Mouse (Mus musculus) heart, embryonic 11.5 days (tissue): ENCODE data around the gene Ttc26. TPM values are rescaled to one million over a fixed set of nuclear protein-coding genes. Genes with fewer than 3 reads are reported as not detected.

Experiments used
- ATAC-seq: fragments of 200-750 bp; cut with Nextera tagmentation; replicated peaks from 2 replicates; pipeline ENCODE4 v1.8.0; 2017; ENCODE audit warnings: moderate library complexity; ENCODE audit not compliant: insufficient number of reproducible peaks, low FRiP score, low TSS enrichment
- H3K27ac ChIP-seq: fragments of 300-500 bp; sonication (generic); 2 replicates; pipeline ENCODE4 v1.5.1; 2014; ENCODE audit warnings: mild to moderate bottlenecking, low read depth, low read length
- H3K27me3 ChIP-seq: fragments of 300-500 bp; sonication (generic); 2 replicates; pipeline ENCODE4 v1.6.1; 2014; ENCODE audit warnings: mild to moderate bottlenecking, low read length, mixed read lengths; ENCODE audit not compliant: control insufficient read depth, insufficient read depth
- H3K36me3 ChIP-seq: fragments of 300-500 bp; sonication (generic); 2 replicates; pipeline ENCODE4 v1.6.1; 2014; ENCODE audit warnings: mild to moderate bottlenecking, low read length, moderate library complexity, mixed read lengths; ENCODE audit not compliant: control insufficient read depth, insufficient read depth
- H3K4me1 ChIP-seq: fragments of 300-500 bp; sonication (generic); 2 replicates; pipeline ENCODE4 v1.6.1; 2014; ENCODE audit warnings: low read length; ENCODE audit not compliant: control insufficient read depth, insufficient read depth
- H3K4me2 ChIP-seq: fragments of 300-500 bp; sonication (generic); 2 replicates; pipeline ENCODE4 v1.6.1; 2014; ENCODE audit warnings: mild to moderate bottlenecking, moderate library complexity
- H3K4me3 ChIP-seq: fragments of 300-500 bp; sonication (generic); 2 replicates; pipeline ENCODE4 v1.5.1; 2014; ENCODE audit warnings: low read depth, low read length
- H3K9ac ChIP-seq: fragments of 300-500 bp; sonication (generic); 2 replicates; pipeline ENCODE4 v1.6.1; 2014; ENCODE audit warnings: mild to moderate bottlenecking, low read depth, low read length, moderate library complexity
- H3K9me3 ChIP-seq: fragments of 300-500 bp; sonication (generic); replicated peaks from 2 replicates; pipeline ENCODE4 v1.6.1; 2016; ENCODE audit warnings: low read length; ENCODE audit not compliant: control insufficient read depth
- WGBS: fragments of 180-500 bp; shearing (Covaris S2); extraction: QIAGEN DNeasy Blood & Tissue Kit; methylation state at CpG from one replicate; pipeline ENCODE4 v1.1.7; 2014; ENCODE audit not compliant: insufficient replicate concordance; 5-methylcytosine and 5-hydroxymethylcytosine counted together
- polyA plus RNA-seq: library from polyadenylated mRNA; unstranded; fragments of >200 nt; fragmentation: Nextera tagmentation; extraction: Ambion mirVana; gene quantifications from 2 replicates; pipeline ENCODE4 v1.2.1, GENCODE M21; 2014

Gene Ttc26
- polyA plus RNA-seq, 1 experiment from 2014 or later = 3.6 TPM

- H3K27me3 ChIP-seq = no peaks in the 10 kb centered on the region
- H3K36me3 ChIP-seq = no peaks in the 10 kb centered on the region
- H3K9me3 ChIP-seq = no peaks in the 10 kb centered on the region
- no peak overlapping the region for H3K4me3 ChIP-seq
- no peak overlapping the region for H3K27ac ChIP-seq
- ATAC-seq = no peak
- H3K4me1 ChIP-seq = peaks cover 14% of the 10 kb centered on the region
- 79% methylated on average over 7 of the region's 7 CpGs for WGBS
- no peak overlapping the region for H3K9ac ChIP-seq
- H3K4me2 ChIP-seq = peak overlapping the region; percentile 11; the same call in 1 of the 2 replicates
Observed at GRCm38 (mm10) chr6:38344006-38344670, 37.1 kb upstream of the Ttc26 start.

DNA sequence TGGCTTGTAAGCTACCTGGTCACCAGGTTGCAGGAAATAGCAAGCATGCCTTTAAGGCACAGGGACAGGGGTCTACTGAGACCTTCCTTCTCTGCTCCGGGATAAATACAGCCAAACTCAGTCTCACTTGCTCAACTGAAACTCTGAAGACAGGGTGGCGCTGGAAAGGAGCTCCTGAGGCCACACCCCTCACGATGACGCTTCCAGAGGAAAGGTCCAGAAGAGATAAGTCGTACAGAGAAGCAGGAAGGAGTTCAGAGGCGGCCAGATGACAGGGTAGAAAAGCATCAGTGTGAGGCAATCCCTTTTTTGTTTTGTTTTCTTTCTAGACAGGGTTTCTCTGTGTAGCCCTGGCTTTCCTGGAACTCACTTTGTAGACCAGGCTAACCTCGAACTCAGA lies 35.5 kb upstream of the Ttc26 start:
- Histone ChIP-seq H3K9ac (no peak overlapping the region), H3K27me3 (no peaks in the 10 kb centered on the region), H3K9me3 (no peaks in the 10 kb centered on the region), H3K27ac (peak overlapping the region; percentile 62), H3K36me3 (no peaks in the 10 kb centered on the region), H3K4me2 (peak overlapping the region; percentile 27; the same call in 1 of the 2 replicates), H3K4me1 (peaks cover 14% of the 10 kb centered on the region), H3K4me3 (no peak overlapping the region)
- peak; percentile 81 for ATAC-seq
- WGBS = 25% methylated on average over 7 of the region's 7 CpGs

DNA sequence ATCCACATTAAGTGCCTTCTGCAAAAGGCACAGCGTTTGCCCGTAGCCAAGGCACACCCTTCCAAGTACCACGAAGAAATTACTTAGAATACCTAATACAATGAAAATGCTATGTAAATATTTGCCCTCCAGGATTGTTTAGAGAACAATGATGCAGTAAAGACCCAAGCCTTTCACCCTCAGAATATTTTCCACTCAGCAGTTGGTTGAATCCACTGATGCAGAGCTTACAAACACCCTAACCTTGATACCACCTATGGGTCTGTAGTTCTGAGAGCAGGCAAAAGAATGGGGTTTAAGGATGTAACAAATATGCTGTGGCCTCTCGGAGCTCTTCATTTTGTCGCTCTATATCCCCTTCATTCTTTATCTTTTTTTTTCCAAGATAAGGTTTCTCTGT lies 33.4 kb upstream of the Ttc26 start:
- no peak overlapping the region for H3K27ac ChIP-seq
- H3K9ac ChIP-seq = no peak overlapping the region
- no peaks in the 10 kb centered on the region for H3K36me3 ChIP-seq
- H3K4me1 ChIP-seq = peaks cover 4% of the 10 kb centered on the region; the same call in 1 of the 2 replicates
- WGBS = 66% methylated on average over 5 of the region's 5 CpGs
- H3K4me3 ChIP-seq = no peak overlapping the region
- no peak overlapping the region for H3K4me2 ChIP-seq
- H3K9me3 ChIP-seq = no peaks in the 10 kb centered on the region
- no peak for ATAC-seq
- H3K27me3 ChIP-seq = peaks cover 6% of the 10 kb centered on the region

GRCm38 (mm10) chr6:38348811-38349453 lies 32.3 kb upstream of the Ttc26 start:
- ATAC-seq = no peak

GRCm38 (mm10) chr6:38349806-38350205 lies 31.5 kb upstream of the Ttc26 start:
- Histone ChIP-seq H3K27ac (no peak overlapping the region), H3K4me3 (no peak overlapping the region), H3K9me3 (no peaks in the 10 kb centered on the region), H3K27me3 (peaks cover 8% of the 10 kb centered on the region), H3K4me1 (no peaks in the 10 kb centered on the region; the same call in 1 of the 2 replicates), H3K4me2 (no peak overlapping the region; the same call in 1 of the 2 replicates), H3K9ac (no peak overlapping the region), H3K36me3 (no peaks in the 10 kb centered on the region)
- 73% methylated on average over 9 of the region's 9 CpGs for WGBS
- ATAC-seq = no peak

More at GRCm38 (mm10) chr6:38348811-38349453, 32.3 kb upstream of the Ttc26 start:
- Histone ChIP-seq H3K27me3 (peaks cover 6% of the 10 kb centered on the region), H3K36me3 (no peaks in the 10 kb centered on the region), H3K4me2 (no peak overlapping the region), H3K9ac (no peak overlapping the region), H3K9me3 (no peaks in the 10 kb centered on the region), H3K27ac (no peak overlapping the region), H3K4me3 (no peak overlapping the region), H3K4me1 (no peaks in the 10 kb centered on the region; the same call in 1 of the 2 replicates)
- 93% methylated on average over 6 of the region's 6 CpGs for WGBS

GRCm38 (mm10) chr6:38351930-38352329 lies 29.3 kb upstream of the Ttc26 start:
- H3K36me3 ChIP-seq = no peaks in the 10 kb centered on the region
- H3K4me2 ChIP-seq = peak overlapping the region; percentile 31; the same call in 1 of the 2 replicates
- no peak for ATAC-seq
- peaks cover 7% of the 10 kb centered on the region; the same call in 1 of the 2 replicates for H3K4me1 ChIP-seq
- H3K9ac ChIP-seq = no peak overlapping the region
- H3K27ac ChIP-seq = no peak overlapping the region
- no peaks in the 10 kb centered on the region for H3K9me3 ChIP-seq
- WGBS = 61% methylated on average over 4 of the region's 4 CpGs
- H3K4me3 ChIP-seq = peak overlapping the region; percentile 10; the same call in 1 of the 2 replicates
- peaks cover 18% of the 10 kb centered on the region for H3K27me3 ChIP-seq

GRCm38 (mm10) chr6:38352451-38352850 lies 28.8 kb upstream of the Ttc26 start:
- 15% methylated on average over 10 of the region's 10 CpGs for WGBS
- Histone ChIP-seq H3K27me3 (peaks cover 18% of the 10 kb centered on the region), H3K9ac (no peak overlapping the region)

GRCm38 (mm10) chr6:38353181-38353580 lies 28.1 kb upstream of the Ttc26 start:
- WGBS = 8% methylated on average over 13 of the region's 13 CpGs
- Histone ChIP-seq H3K27me3 (peaks cover 18% of the 10 kb centered on the region), H3K4me1 (peaks cover 7% of the 10 kb centered on the region; the same call in 1 of the 2 replicates), H3K4me2 (peak overlapping the region; percentile 78), H3K36me3 (no peaks in the 10 kb centered on the region), H3K27ac (no peak overlapping the region), H3K4me3 (peak overlapping the region; percentile 65), H3K9ac (peak overlapping the region; percentile 82), H3K9me3 (no peaks in the 10 kb centered on the region)
- no peak for ATAC-seq

More at GRCm38 (mm10) chr6:38352451-38352850, 28.8 kb upstream of the Ttc26 start:
- Histone ChIP-seq H3K9me3 (no peaks in the 10 kb centered on the region), H3K4me1 (peaks cover 7% of the 10 kb centered on the region; the same call in 1 of the 2 replicates), H3K4me2 (peak overlapping the region; percentile 78), H3K4me3 (peak overlapping the region; percentile 65), H3K27ac (no peak overlapping the region), H3K36me3 (no peaks in the 10 kb centered on the region)
- no peak for ATAC-seq
